Comparison of ENCODE assay signal across 9 mouse cellular contexts in genomic region chr2:26091771-26092393, GRCm38 (mm10). TPM values are rescaled to one million over a fixed set of nuclear protein-coding genes. Genes with fewer than 3 reads are reported as not detected.
A peak's percentile ranks its signal among the peaks of the same experiment; 100 is the strongest.
DNase-seq lines count a peak whose midpoint lies in the region; ATAC-seq lines count a peak whose summit lies in the region.
"Had no signal": no experiment of that assay in that cellular context is flagged by ENCODE, and none has a peak within 500 bp of the region (broad histone marks: within the 10 kb centered on the region; RNA-seq: fewer than 3 reads in every experiment).

No protein-coding gene starts in this region.

- peak overlapping the region; percentile 89 for H3K4me2 ChIP-seq in hindbrain, embryonic 16.5 days (ENCODE audit: low read length)
- H3K4me2 ChIP-seq in midbrain, embryonic 13.5 days (replicated peaks), result peak overlapping the region; percentile 95

- peak; percentile 25 to 38 for DNase-seq in adrenal gland, postnatal 36 days
- no peak for DNase-seq in adrenal gland, adult 8-10 months
- peak; percentile 10 for DNase-seq in adipocyte (ENCODE audit: low spot score)
- peak; percentile 50 for DNase-seq in forebrain, embryonic 10.5 days (ENCODE audit: extremely low spot score, low spot score)
- DNase-seq in left cerebral cortex, postnatal 36 days (ENCODE audit: low spot score in 2 of 2), result peak; percentile 79 to 82
- no peak for DNase-seq in thymus, postnatal 25 days

- intact Hi-C loops in left cerebral cortex, postnatal 36 days (cut with DNase I), result loop anchor here (2.0 to 5.0 kb wide), 3 partner anchors 25 to 40 kb away; no protein-coding TSS in a partner anchor

- whole genome bisulfite sequencing in forebrain, embryonic 10.5 days, result 2% methylated on average over 24 of the region's 24 CpGs
- 1% methylated on average over 20 of the region's 24 CpGs for WGBS in hindbrain, embryonic 16.5 days
- WGBS in midbrain, embryonic 13.5 days, result 1% methylated on average over 24 of the region's 24 CpGs

- peak overlapping the region; percentile 87 for H3K27ac ChIP-seq in forebrain, embryonic 10.5 days
- peak overlapping the region; percentile 91 for H3K27ac ChIP-seq in hindbrain, embryonic 16.5 days (ENCODE audit: low read depth, low read length)
- peak overlapping the region; percentile 87 for H3K27ac ChIP-seq in midbrain, embryonic 13.5 days
- H3K27ac ChIP-seq: macrophage had no signal

- H3K36me3 ChIP-seq in forebrain, embryonic 10.5 days (replicated peaks), result 0 out of 2 replicates have a peak, but pooled peaks cover 3% of the 10 kb centered on the region
- no peaks in the 10 kb centered on the region for H3K36me3 ChIP-seq in hindbrain, embryonic 16.5 days (ENCODE audit: control insufficient read depth, insufficient read depth, low read length)
- peaks cover 9% of the 10 kb centered on the region; the same call in 1 of the 2 replicates for H3K36me3 ChIP-seq in midbrain, embryonic 13.5 days

- peak overlapping the region; percentile 71 for H3K4me3 ChIP-seq in forebrain, embryonic 10.5 days
- H3K4me3 ChIP-seq in hindbrain, embryonic 16.5 days (ENCODE audit: low read length), result peak overlapping the region; percentile 77
- peak overlapping the region; percentile 76 for H3K4me3 ChIP-seq in midbrain, embryonic 13.5 days (replicated peaks)

- peak; percentile 87 for ATAC-seq in hindbrain, embryonic 16.5 days
- ATAC-seq in midbrain, embryonic 13.5 days, result peak; percentile 85

- no peaks in the 10 kb centered on the region for H3K9me3 ChIP-seq in forebrain, embryonic 10.5 days
- H3K9me3 ChIP-seq in hindbrain, embryonic 16.5 days (ENCODE audit: control insufficient read depth, low read length), result no peaks in the 10 kb centered on the region
- H3K9me3 ChIP-seq in midbrain, embryonic 13.5 days, result no peaks in the 10 kb centered on the region

- peaks cover 28% of the 10 kb centered on the region for H3K4me1 ChIP-seq in forebrain, embryonic 10.5 days
- H3K4me1 ChIP-seq in hindbrain, embryonic 16.5 days (ENCODE audit: control insufficient read depth, insufficient read depth, low read depth, low read length), result peaks cover 15% of the 10 kb centered on the region
- peaks cover 38% of the 10 kb centered on the region for H3K4me1 ChIP-seq in midbrain, embryonic 13.5 days (replicated peaks)

- H3K27me3 ChIP-seq in forebrain, embryonic 10.5 days (ENCODE audit: poor library complexity, severe bottlenecking), result peaks cover 63% of the 10 kb centered on the region
- no peaks in the 10 kb centered on the region for H3K27me3 ChIP-seq in hindbrain, embryonic 16.5 days (replicated peaks; ENCODE audit: control insufficient read depth, insufficient read depth, low read length)
- peaks cover 14% of the 10 kb centered on the region; the same call in 1 of the 2 replicates for H3K27me3 ChIP-seq in midbrain, embryonic 13.5 days

- peak overlapping the region; percentile 91 for H3K9ac ChIP-seq in hindbrain, embryonic 16.5 days (ENCODE audit: low read depth, low read length)
- peak overlapping the region; percentile 90 for H3K9ac ChIP-seq in midbrain, embryonic 13.5 days (replicated peaks)

RNA-seq across cellular contexts. Expression of gene Nacc2, which starts 31.1 kb away (rescaled TPM):
- 10 to 100 TPM; 33.3 to 40.1 TPM for total RNA-seq in adrenal gland, postnatal 36 days (2021)
- 10 to 100 TPM; 42.6 to 58.0 (median 46.9) TPM for total RNA-seq in adrenal gland, adult 8-10 months (2022)
- 4.9 and 5.8 TPM in 2 replicates for polyA plus RNA-seq in forebrain, embryonic 10.5 days (2016; fragmentation: Nextera tagmentation; extraction: Ambion mirVana)
- 24.5 and 25.8 TPM in 2 replicates for polyA plus RNA-seq in hindbrain, embryonic 16.5 days (2015; fragmentation: Nextera tagmentation; extraction: Ambion mirVana)
- total RNA-seq in left cerebral cortex, postnatal 36 days (2021), result 10 to 100 TPM; 69.8 to 75.7 TPM
- polyA plus RNA-seq in midbrain, embryonic 13.5 days (2015; fragmentation: Nextera tagmentation; extraction: Ambion mirVana), result 10.1 and 10.4 TPM in 2 replicates

Comparison
In these comparisons a context has a peak if more than half of its experiments do, and no peak if none do; other contexts are left out.
1. DNase-seq: peak in adrenal gland, postnatal 36 days (2 of 2), adipocyte (single experiment), forebrain, embryonic 10.5 days (single experiment) and left cerebral cortex, postnatal 36 days (2 of 2); none in adrenal gland, adult 8-10 months (single experiment) and thymus, postnatal 25 days (single experiment).
2. Peak in every context shown above with its lines, with median percentiles within 50 percentile points of each other: H3K27ac ChIP-seq and H3K4me3 ChIP-seq.